Mouse (Mus musculus): ENCODE data around the gene Zfp619. TPM values are rescaled to one million over a fixed set of nuclear protein-coding genes. Genes with fewer than 3 reads are reported as not detected.

The Zfp619 gene
- 1.6 and 1.7 TPM in 2 replicates for polyA plus RNA-seq (2015; fragmentation: Nextera tagmentation; extraction: Ambion mirVana)

DNA sequence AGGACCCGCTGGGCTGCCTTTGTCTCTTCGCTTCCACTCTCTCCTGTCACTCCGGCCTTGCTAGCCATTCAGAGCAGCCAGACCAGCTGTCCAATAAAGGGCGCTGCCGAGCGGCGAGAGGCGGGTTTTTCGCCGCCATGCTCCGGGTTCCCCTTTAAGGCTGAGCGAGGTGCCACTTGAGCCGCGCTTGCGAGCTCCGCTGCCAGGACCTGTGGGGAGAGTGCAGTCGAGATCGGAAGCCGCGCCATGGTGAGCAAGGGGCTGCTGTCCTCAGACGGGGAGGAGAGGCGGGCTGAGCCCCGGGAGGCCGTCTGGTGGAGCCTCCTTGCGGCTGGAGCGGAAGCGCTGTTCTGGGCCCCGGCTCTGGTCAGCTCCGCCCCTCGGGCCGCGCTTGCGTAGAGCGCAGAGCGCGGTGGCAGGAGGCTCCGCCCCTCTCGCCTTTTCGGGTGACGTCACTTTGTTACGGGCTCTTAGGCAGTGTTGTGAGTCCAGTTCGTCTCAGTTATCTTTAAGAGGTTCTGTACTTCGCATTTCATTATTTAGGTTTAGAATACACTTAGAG lies at the start of gene Zfp619:
Gene Zfp619 (plus strand): TSS at position 151 of the 562 bp plus-strand sequence.
- Histone ChIP-seq H3K9ac (peak within 1 kb of the TSS; percentile 84), H3K4me1 (no peaks in the 10 kb centered on the region), H3K4me2 (peak within 1 kb of the TSS; percentile 58), H3K9me3 (no peaks in the 10 kb centered on the region), H3K36me3 (no peaks in the 10 kb centered on the region), H3K27me3 (no peaks in the 10 kb centered on the region), H3K4me3 (peak within 1 kb of the TSS; percentile 65), H3K27ac (peak within 1 kb of the TSS; percentile 99)
- ATAC-seq (ENCODE audit: insufficient number of reproducible peaks, insufficient read depth, low FRiP score, low TSS enrichment, low read depth), result peak; percentile 97
- under 1% methylated on average over 43 of the region's 43 CpGs for WGBS

DNA sequence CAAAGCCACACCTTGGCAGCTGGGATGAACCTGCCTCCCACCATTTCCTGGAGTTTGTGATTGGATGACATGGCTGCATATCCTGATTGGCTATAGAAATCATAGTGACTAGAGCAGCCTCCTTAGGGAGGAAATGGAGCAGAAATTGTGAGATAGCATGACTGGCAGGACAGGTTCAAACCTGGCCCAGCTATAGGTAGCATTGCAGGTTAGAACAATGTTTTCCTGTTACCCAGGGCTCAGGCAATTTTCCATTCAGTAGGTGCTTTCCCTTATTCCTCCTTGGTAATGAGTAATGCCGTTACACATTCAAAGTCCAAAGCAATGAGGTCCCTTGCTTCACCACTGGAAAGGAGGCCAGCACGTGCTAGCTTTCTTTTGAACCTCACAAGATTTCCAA lies 38.6 kb upstream of the Zfp619 start:
- H3K4me3 ChIP-seq, result no peak overlapping the region
- no peak overlapping the region for H3K4me2 ChIP-seq
- peaks cover 42% of the 10 kb centered on the region for H3K36me3 ChIP-seq
- H3K9me3 ChIP-seq, result peaks cover 9% of the 10 kb centered on the region
- WGBS, result 89% methylated on average over 2 of the region's 2 CpGs
- H3K27ac ChIP-seq, result no peak overlapping the region
- no peaks in the 10 kb centered on the region for H3K27me3 ChIP-seq
- no peak for ATAC-seq (ENCODE audit: insufficient number of reproducible peaks, insufficient read depth, low FRiP score, low TSS enrichment, low read depth)
- H3K9ac ChIP-seq, result no peak overlapping the region
- no peaks in the 10 kb centered on the region for H3K4me1 ChIP-seq

DNA sequence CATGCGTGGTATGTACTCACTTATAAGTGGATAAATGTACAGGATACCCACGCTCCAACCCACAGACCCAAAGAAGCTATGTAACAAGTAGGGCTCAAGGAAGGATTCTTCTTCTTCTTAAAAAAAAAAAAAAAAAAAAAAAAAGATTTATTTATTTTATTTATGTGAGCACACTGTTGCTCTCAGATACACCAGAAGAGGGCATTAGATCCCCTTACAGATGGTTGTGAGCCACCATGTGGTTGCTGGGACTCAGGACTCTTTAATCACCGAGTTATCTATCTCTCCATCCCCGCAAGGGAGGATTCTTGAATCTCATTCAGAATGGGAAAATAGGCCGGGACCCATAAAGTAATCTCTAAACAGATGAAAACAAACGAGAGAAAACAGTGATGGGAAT lies 33.2 kb upstream of the Zfp619 start:
- Histone ChIP-seq H3K4me3 (no peak overlapping the region), H3K4me2 (no peak overlapping the region), H3K27ac (no peak overlapping the region), H3K9me3 (no peaks in the 10 kb centered on the region), H3K9ac (no peak overlapping the region), H3K36me3 (no peaks in the 10 kb centered on the region), H3K27me3 (no peaks in the 10 kb centered on the region), H3K4me1 (no peaks in the 10 kb centered on the region)
- ATAC-seq (ENCODE audit: insufficient number of reproducible peaks, insufficient read depth, low FRiP score, low TSS enrichment, low read depth), result no peak
- WGBS, result 56% methylated on average over 6 of the region's 6 CpGs

DNA sequence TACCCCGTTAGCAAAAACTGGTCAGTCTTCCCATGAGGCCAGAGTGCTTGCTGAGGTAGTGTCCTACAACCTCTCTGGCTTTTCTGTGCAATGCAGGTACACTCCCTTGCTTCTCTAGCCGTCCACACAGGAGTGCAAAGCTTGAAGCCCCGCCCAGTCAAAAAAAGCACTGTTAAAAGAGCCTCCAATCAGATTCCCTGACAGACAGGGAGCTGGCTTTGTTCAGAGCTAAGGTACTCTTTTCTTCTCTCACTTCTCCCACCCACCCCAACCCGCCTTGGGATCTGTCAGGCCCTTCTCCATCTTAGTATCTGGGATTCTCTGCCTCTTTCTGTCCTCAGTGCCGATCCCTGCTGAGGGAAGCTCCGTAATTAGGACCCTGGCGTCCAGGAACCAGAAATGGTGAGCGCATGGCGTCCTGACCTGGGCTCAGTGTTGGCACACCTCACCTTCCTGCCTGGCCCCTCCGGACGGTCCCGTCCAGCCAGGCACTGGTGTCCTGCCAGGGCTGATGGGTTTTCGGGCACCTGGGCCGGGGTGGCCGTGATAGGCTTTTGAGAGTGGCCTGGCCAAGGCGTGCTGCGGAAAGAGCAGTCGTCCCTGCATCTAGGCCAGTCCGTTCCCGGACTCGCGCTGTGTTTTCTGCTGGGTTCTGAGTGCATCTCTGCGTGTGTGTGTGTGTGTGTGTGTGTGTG lies 30.3 kb upstream of the Zfp619 start:
- peak overlapping the region; percentile 73 for H3K4me2 ChIP-seq
- no peaks in the 10 kb centered on the region for H3K27me3 ChIP-seq
- H3K4me1 ChIP-seq, result no peaks in the 10 kb centered on the region
- 12% methylated on average over 23 of the region's 23 CpGs for WGBS
- H3K4me3 ChIP-seq, result peak overlapping the region; percentile 59
- H3K9ac ChIP-seq, result peak overlapping the region; percentile 80
- H3K36me3 ChIP-seq, result no peaks in the 10 kb centered on the region
- H3K9me3 ChIP-seq, result no peaks in the 10 kb centered on the region
- no peak; the same call in 1 of the 2 replicates for ATAC-seq (ENCODE audit: insufficient number of reproducible peaks, insufficient read depth, low FRiP score, low TSS enrichment, low read depth)
- no peak overlapping the region for H3K27ac ChIP-seq

DNA sequence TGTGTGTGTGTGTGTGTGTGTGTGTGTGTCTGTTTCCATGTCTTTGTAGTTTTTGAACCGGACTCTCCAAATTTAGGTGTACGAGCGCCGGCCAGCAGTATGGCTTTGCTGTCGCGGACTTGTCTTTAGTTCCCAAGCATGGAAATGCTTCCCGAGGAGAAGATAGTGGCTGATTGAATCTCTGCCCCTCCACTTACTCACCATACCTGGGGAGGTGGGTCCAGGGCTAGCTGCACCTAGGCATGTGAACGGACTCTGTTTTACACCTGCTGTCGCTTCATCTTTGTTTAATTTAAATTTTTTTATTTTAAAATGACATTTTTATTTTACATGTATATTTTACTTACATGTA lies 29.7 kb upstream of the Zfp619 start:
- H3K27me3 ChIP-seq, result no peaks in the 10 kb centered on the region
- ATAC-seq (ENCODE audit: insufficient number of reproducible peaks, insufficient read depth, low FRiP score, low TSS enrichment, low read depth), result no peak
- peak overlapping the region; percentile 80 for H3K9ac ChIP-seq
- no peaks in the 10 kb centered on the region for H3K4me1 ChIP-seq
- WGBS, result 24% methylated on average over 9 of the region's 9 CpGs
- H3K4me3 ChIP-seq, result peak overlapping the region; percentile 59
- no peaks in the 10 kb centered on the region for H3K36me3 ChIP-seq
- H3K9me3 ChIP-seq, result no peaks in the 10 kb centered on the region
- H3K4me2 ChIP-seq, result peak overlapping the region; percentile 73
- no peak overlapping the region for H3K27ac ChIP-seq

DNA sequence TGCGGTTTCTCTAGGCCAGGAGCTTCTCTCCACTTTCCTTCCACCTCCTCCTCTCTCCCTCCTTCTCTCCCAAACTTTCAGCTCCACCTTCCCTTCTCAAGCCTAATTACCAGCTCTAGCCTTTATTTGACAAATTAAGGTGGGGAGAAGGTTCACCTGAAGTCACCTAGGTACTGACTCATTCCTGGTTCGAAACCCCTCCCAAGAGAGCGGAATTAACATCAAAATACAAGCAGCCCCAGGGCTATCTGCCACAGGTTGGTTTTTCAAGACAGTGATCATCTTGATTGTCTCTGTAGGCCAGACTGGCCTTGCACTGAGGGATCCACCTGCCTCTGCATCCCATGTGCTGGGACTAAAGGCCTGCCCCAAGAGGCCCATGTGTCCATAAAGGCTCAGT lies 22.9 kb upstream of the Zfp619 start:
- no peak overlapping the region for H3K4me3 ChIP-seq
- no peak overlapping the region for H3K9ac ChIP-seq
- no peak overlapping the region for H3K4me2 ChIP-seq
- 90% methylated on average over 3 of the region's 3 CpGs for WGBS
- H3K36me3 ChIP-seq, result peaks cover 46% of the 10 kb centered on the region
- ATAC-seq (ENCODE audit: insufficient number of reproducible peaks, insufficient read depth, low FRiP score, low TSS enrichment, low read depth), result no peak
- peaks cover 17% of the 10 kb centered on the region; the same call in 1 of the 2 replicates for H3K9me3 ChIP-seq
- H3K4me1 ChIP-seq, result no peaks in the 10 kb centered on the region
- no peaks in the 10 kb centered on the region for H3K27me3 ChIP-seq
- H3K27ac ChIP-seq, result no peak overlapping the region

DNA sequence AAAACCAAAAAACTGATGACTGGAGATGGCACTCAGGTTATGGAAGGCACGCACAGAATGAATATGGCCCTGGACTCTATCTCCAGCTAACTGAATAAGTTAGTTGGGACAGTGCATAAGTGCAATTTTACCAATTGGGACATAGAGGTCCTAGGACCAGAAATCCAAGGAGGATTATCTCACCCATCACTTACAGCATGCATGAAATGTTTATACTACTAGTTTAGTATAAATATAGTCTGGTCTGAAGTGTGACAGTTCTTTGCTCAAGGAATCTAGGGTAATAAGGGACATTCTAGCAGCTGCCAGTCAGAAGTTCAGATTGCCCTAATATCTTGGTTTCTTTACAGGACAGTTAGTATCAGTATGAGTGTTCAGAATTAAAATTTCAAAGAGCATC lies 13.5 kb upstream of the Zfp619 start:
- Histone ChIP-seq H3K4me2 (no peak overlapping the region), H3K27me3 (no peaks in the 10 kb centered on the region), H3K27ac (no peak overlapping the region), H3K4me1 (no peaks in the 10 kb centered on the region), H3K9me3 (peaks cover 2% of the 10 kb centered on the region; the same call in 1 of the 2 replicates), H3K4me3 (no peak overlapping the region), H3K9ac (no peak overlapping the region), H3K36me3 (peaks cover 10% of the 10 kb centered on the region; the same call in 1 of the 2 replicates)
- ATAC-seq (ENCODE audit: insufficient number of reproducible peaks, insufficient read depth, low FRiP score, low TSS enrichment, low read depth), result no peak
- 96% methylated on average over 1 of the region's 1 CpGs for whole genome bisulfite sequencing

DNA sequence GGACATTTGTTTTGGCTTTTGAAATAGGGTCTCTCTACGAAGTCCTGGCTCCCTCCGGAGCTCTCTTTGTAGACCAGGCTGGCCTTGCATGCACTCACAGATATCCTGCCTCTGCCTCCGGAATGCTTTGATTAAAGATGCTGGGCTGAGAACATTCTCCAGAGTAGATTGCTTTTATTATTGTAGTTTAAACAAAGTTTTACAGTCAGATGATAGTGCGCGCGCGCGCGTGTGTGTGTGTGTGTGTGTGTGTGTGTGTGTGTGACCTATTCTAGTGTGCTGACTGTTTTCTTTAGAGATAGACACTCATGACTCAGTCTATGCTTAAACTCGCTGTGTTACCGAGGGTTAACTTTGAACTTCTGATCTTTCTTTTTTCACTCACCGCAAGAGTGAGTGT lies 796 bp downstream of the Zfp619 start:
- no peaks in the 10 kb centered on the region for H3K4me1 ChIP-seq
- no peak overlapping the region for H3K9ac ChIP-seq
- WGBS, result 84% methylated on average over 12 of the region's 12 CpGs
- H3K27me3 ChIP-seq, result no peaks in the 10 kb centered on the region
- no peaks in the 10 kb centered on the region for H3K9me3 ChIP-seq
- H3K27ac ChIP-seq, result no peak overlapping the region
- peak overlapping the region; percentile 65; the same call in 1 of the 2 replicates for H3K4me3 ChIP-seq
- no peak for ATAC-seq (ENCODE audit: insufficient number of reproducible peaks, insufficient read depth, low FRiP score, low TSS enrichment, low read depth)
- peak overlapping the region; percentile 58 for H3K4me2 ChIP-seq
- H3K36me3 ChIP-seq, result no peaks in the 10 kb centered on the region

DNA sequence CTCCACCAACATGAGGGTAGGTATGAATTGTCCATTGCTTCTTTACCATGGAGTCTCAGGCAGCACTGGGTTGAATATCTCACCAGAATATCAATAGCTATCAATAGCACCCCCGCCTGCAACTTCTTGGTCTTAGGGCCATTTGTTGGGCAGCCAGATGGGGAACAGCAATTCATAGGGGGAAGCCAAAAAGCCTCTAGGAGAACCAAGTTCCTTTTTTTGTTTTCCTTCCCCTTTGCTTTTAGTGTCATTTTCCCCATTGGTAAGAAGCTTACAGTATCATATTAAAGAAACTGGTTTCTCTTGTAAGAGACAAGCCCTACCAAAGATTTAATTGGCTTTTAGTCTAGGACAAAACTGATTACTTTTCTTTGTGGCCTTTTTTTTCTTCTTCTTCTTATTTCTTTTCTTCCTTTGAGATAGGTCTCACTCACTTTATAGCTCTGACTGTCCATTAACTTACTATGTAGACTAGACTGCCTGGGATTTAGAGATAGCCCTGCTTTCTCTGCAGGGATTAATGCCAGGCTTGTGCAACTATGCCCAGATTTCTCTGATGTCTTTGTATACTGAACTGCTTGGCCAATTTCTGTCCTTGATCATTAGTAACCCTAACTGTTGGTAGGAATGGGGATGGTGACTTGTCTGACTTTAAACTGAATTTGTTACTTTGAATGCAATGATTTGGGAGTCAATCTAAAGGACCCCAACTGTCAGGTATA lies 6.3 kb downstream of the Zfp619 start:
- Histone ChIP-seq H3K4me1 (no peaks in the 10 kb centered on the region), H3K27me3 (no peaks in the 10 kb centered on the region), H3K4me3 (no peak overlapping the region), H3K4me2 (no peak overlapping the region), H3K36me3 (no peaks in the 10 kb centered on the region), H3K9me3 (no peaks in the 10 kb centered on the region), H3K27ac (no peak overlapping the region), H3K9ac (no peak overlapping the region)
- 74% methylated on average over 1 of the region's 1 CpGs for WGBS
- ATAC-seq (ENCODE audit: insufficient number of reproducible peaks, insufficient read depth, low FRiP score, low TSS enrichment, low read depth), result no peak

DNA sequence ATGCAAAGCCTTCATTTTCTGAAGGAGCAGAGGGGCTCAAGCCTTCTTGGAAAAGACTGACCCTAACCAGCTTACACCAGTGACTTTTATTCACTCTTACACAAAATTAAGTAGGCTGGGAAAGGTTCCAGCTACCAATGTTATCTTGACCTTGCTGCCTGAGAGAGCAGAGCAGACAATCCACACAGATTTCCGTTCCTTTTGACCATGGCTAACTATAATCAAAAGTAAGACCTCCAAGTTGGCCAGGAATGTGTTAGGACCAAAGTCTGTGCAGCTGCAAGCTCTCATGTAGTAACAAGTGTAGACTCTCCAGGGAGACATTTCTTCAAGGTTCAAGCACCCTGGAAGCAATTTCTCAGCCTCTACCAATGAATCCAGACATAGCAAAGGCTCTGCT lies 25.6 kb downstream of the Zfp619 start:
- WGBS, result 88% methylated on average over 1 of the region's 1 CpGs
- no peak overlapping the region for H3K9ac ChIP-seq
- no peaks in the 10 kb centered on the region for H3K4me1 ChIP-seq

DNA sequence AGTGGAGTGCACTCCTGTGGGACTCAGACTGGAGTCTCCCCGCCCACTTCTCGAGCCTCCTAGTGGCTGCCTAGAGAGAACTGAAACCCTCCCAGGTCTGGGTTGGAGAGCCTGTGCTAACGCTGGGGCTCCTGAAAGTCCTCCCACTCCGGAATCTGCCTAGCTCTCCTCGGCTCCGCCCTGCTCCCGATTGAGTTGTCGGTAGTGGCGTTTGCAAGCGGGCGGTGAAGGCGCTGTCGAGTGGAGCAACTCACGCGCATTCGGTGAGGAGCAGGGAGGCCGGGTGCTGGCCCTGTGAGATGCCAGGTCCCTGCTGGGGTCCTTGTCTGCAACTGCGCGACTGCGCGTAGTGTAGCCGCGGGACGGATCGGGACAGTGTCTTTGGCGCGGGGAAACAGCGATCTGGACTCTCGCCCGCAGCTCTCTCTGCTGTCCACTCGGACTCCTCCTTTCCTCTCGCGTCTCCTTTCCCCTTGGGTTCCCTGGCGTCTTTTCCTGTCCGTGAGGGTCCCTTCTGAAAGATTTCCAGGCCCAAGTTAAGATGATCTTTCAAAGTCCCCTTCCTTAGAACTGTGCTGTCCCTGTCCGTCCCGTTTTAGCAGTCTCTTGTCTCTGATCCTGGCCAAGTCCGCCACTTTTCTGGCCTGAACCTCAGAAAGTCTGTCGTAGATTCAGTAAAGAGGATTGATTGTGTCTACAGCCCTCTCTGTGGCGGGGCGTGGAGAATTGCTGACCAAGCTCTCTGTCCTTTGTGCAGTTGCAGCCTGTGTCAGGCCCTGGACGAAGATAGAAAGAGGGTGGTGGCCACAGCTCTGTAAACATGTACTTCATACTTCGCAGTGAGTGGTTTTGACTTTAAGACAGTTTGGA lies 26.9 kb downstream of the Zfp619 start:
- H3K4me2 ChIP-seq, result peak overlapping the region; percentile 68
- H3K4me1 ChIP-seq, result no peaks in the 10 kb centered on the region
- H3K9me3 ChIP-seq, result no peaks in the 10 kb centered on the region
- peak; percentile 91 for ATAC-seq (ENCODE audit: insufficient number of reproducible peaks, insufficient read depth, low FRiP score, low TSS enrichment, low read depth)
- under 1% methylated on average over 43 of the region's 43 CpGs for WGBS
- H3K36me3 ChIP-seq, result no peaks in the 10 kb centered on the region; the same call in 1 of the 2 replicates
- H3K27ac ChIP-seq, result peak overlapping the region; percentile 92
- no peaks in the 10 kb centered on the region for H3K27me3 ChIP-seq
- peak overlapping the region; percentile 85 for H3K9ac ChIP-seq
- peak overlapping the region; percentile 59 for H3K4me3 ChIP-seq

More for the DNA sequence above, 25.6 kb downstream of the Zfp619 start:
- no peak for ATAC-seq (ENCODE audit: insufficient number of reproducible peaks, insufficient read depth, low FRiP score, low TSS enrichment, low read depth)
- H3K36me3 ChIP-seq, result no peaks in the 10 kb centered on the region
- H3K9me3 ChIP-seq, result no peaks in the 10 kb centered on the region
- no peaks in the 10 kb centered on the region for H3K27me3 ChIP-seq
- H3K4me2 ChIP-seq, result no peak overlapping the region
- no peak overlapping the region for H3K4me3 ChIP-seq
- no peak overlapping the region for H3K27ac ChIP-seq
